Mouse (Mus musculus) naive thymus-derived CD4-positive, alpha-beta T cell, adult 2 months (primary cell): ENCODE results near the gene Depdc1b.

Source experiments
- DNase-seq: peaks from one replicate; pipeline ENCODE4 v3.0.0-alpha.2; 2011; ENCODE audit warnings: low read depth

Gene Depdc1b

DNA sequence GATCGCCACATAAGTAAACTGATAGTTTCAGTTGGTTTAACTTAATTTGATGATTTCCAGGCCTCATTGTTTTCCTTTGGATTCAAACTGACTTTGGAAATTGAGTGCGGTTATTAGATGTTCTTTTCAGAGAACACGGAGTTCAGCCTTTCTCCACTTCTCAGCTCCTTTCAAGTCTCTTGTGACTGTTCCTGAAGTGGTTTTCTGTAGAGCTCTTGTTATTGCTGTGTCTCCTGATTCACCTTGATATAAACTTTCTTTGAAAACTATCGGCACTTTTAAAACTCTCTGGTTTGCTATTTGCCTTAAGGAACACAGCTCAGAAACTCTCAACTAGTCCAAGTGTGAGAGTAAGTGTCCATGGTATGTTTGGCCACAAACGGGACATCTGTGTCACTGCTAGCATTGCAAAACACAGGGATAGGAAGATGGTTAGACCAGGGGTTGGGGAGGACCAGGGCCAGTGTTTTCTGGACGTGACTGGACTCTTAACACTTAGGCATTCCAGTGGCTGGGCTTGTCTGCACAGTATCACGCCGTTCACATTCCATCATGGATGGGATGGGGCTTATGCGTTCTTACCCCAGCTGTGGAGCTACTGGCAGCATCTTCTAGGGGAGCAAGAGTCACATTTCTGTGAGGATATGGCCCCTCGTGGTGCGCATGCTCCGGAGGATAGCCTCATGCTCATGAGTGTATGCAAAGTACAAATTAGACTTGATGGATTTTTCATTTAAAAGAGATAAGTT lies 38.8 kb downstream of the Depdc1b start:
- no peak for DNase-seq

DNA sequence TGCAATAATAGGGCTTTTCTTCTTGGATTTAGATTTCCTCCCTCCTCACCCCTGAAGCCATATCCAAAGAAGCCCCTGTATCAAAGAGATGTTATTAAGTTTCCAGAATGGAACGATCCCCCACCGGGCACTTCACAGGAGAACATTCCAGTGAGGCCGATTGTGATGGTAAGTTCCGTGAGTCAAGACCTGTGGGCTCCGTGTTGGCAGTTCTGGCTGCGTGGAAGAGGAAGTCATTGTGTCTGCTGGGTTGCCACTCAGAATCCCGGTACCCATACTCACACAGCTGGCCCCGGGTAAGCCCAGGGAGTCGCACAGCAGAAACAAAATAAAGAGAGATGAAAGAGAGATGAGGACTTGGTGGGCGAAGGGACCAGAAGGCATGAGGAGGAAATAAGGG lies 41.2 kb downstream of the Depdc1b start:
- no peak for DNase-seq

DNA sequence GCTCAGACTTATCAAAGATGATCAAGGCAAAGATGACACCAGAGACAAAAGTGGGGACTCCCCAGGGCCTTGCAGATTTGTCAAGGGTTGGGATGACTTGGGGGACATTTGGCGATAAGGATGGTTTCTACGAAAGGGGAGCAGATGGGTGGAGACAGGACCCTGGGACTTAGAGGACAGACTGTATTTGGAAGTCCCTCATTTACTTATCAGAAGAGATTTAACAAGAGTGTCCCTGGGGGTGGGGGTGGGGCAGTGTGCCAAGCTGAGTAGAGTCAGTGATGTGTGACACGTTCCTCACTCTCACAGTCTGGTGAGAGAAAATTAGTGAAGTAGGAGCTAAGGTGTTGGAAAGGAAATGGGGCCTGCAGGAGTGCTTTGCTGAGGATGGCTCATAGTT lies 42.1 kb downstream of the Depdc1b start:
- no peak for DNase-seq

DNA sequence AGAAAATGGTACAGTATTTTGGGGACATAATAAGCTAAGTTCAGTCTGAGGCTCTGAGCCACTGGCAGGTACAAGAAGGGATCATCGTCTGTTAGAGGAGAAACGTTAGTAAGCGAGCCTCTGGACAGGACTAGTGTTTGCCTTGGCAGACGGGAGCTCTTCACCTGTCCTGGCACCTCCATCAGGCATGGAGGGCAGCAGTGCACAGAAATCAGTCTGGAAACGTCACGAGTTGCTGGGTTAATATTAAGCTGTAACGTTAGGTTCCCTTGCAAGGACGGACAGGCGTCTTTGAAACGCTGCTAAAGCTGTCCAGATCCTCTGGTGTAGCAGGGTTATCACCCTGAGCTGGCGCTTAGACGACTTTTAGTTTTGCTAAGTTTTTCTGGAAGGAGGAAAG lies 51.4 kb downstream of the Depdc1b start:
- DNase-seq = no peak

DNA sequence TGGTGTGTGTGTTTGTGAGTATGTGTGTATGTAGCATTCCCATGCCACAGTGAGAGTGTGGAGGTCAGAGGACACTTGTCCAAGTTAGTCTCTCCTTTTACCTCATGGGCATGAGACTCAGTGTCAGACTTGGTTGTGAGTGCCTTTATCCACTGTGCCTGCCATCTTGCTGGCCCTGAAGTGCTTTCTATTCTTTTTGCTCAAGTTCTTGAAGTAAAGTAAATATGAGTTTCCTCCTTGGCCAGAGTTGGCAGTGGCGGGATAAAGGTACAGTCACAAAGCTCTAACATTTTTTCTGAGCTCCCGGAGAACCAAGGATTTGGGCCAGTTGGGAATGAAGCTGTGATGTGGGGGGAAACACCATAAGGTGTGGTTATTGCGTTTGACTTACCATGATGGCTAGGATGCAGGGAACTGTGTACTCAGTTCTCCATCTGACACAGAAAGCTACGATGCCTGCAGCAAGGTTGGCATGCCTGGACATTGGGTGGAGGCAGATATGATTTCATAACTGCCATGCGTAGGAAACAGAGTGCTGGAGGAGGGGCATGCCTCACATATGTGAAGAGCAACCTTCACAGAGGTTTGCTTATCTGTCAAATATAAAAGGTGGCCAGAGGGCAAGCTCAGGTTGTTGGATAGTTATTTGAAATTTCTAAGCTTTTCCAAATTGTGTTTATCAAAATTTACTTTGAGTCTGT lies 54.3 kb downstream of the Depdc1b start:
- no peak for DNase-seq

DNA sequence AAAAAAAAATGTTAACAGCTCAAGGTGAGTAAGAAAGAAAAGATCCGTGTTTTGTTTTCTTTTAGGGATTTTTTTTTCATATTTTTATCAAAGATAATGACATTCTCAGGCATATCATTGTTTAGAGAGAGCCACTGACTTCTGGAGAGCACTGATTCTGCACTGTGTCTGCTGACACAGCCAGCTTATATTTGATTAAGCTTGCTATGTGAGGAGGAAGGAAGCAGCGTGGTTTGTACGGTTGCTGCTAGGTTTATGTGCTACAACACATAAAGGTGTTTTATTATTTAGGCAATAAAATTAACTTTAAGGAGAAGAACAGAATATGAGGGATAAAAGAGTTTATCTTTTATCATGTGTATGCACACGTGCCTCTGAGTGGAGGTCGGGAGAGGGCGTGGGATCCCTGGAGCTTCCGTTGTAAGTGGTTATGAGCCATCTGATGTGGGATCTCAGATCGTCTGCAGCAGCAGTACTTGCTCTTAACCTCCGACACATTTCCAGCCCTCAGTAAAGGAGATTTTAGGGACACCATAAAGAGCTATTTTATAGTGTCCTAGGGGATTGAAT lies 55.3 kb downstream of the Depdc1b start:
- no peak for DNase-seq

DNA sequence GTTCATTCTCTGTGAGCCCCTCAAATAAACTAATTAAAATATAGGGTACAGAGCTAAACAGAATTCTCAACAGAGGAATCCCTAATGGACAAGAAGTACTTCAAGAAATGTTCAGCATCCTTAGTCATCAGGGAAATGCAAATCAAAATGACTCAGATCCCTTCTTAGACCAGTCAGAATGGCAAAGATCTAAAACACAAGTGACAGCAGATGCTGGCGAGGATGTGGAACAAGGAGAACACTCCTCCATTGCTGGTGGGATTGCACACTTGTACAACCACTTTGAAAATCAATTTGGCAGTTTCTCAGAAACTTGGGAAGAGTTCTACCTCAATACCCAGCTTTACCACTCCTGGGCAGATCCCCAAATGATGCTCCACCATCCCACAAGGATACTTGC lies 57.1 kb downstream of the Depdc1b start:
- no peak for DNase-seq

DNA sequence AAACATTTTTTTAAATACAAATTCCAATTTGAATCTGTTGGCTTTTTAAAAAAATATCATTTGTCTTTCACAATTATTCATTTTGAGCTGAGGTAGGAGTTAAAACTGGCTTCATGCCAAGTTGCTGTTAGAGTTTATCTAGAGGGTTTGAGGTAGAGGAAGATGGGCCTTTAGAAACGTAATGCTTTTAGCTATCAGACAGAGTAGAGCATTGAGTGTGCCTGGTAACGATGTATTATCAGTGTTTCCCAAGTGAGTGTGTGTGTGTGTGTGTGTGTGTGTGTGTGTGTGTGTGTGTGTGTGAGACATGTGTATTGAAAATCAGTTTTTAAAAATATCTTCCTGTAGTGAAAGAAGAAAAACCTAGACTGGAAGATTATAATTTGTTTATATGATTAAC lies 60.5 kb downstream of the Depdc1b start:
- DNase-seq = no peak

DNA sequence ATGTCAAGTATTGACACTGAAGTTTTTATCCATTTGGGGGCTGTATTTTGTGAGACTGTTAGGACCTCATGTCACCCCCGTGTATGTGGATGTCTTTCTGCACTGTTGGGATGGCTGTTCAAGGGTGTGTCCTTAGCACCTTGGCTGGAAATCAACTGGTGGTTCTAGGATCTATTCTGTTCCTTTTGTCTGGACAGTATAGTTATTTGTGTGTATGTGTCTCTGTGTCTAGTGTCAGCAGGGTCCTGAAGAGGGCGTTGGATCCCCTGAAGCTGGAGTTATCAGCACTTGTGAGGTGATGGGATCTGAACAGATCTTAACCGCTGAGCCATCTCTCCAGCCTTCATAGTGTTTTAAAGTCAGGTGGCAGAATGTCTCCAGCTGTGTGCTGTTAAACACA lies 65.0 kb downstream of the Depdc1b start:
- no peak for DNase-seq

DNA sequence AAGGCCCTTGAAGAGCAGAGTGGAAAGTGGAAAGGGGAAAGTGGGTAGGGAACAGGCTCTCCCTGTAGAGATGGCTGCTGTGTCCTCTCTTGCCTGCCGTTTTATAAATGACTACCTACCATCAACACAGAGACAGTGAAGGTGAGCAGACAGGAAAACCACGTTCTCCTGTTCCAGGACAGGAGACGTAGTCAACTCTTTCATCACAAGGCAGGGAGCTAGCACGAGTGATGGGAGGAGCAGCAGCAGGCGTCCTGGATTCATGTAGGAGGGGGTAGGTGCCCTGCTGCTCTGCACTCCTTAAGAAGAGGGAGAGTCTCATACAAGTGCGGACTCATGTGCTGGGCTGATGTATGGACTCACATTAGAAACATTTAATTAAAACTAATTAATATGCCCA lies 66.9 kb downstream of the Depdc1b start:
- DNase-seq = no peak

DNA sequence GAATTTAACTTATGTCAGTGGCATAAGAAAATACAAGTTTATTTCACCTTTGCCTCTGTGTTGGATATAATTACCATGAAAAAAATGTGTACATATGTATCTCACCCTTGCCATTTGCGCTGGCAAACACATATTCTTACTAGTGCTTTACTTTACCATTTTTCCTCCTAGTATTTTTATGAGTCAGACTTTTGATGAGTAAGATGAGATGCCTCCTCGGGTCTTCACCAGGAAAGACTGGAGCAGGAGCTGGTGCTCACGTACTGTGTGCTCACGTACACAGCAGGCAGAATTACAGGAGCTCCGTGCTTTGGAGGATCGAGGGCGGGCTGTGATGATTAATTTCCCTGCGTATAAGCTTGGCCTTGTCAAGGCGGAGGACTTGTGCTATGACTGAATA lies 69.9 kb downstream of the Depdc1b start:
- DNase-seq = no peak

DNA sequence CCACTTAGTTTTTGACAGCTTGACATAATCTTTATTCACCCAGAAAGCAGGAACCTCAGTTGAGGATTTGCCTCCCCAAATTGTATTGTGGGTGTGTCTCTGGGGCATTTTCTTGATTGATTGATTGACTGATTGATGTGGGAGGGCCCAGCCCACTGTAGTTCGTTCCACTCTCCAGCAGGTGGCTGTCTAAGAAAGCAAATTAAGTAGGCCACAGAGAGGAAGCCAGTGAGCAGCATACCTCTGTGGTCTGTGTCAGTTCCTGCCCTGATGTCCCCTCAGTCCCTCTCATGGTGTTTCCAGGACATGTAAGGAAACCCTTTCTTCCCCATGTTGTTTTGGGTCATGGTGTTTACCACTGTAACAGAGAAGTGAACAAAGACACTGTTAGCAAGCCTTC lies 74.4 kb downstream of the Depdc1b start:
- peak; percentile 81 for DNase-seq

DNA sequence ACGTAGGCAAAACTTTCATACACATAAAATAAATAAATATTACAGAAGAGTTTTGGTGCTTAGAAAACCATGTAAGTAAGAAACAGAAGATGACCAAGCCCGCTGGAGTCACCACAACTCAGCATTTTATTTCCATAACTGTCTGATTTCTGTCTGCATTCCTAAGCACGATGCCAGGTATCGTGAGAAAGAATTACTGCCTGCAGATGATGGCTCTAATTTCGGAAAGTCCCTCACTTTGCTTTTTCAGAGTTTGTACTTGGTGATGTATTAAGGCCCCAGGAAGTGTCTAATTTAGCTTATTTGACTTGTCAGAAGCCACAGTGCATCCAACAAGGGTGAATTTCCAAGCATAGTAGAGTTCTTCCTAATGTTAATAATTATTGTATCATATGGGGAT lies 87.1 kb downstream of the Depdc1b start:
- no peak for DNase-seq

DNA sequence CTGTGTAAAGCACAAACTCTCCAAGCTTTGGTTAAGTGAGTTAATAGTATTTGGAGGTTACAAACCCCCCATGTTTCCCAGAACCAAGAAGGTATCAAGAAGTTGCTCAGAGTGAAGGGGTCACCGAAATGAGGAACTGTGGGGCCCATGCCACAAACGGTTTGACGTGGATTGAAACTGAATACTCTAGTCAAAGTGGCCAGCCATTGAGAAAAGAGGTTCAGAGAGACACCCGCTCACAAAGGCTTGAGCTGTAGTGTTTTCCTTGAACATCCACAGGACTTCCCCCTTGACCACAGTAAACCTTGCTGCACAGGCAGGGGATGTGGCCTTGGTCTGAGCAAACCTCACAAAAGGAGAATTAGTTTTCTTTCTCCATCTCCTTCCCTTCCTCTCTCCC lies 88.2 kb downstream of the Depdc1b start:
- DNase-seq = no peak

DNA sequence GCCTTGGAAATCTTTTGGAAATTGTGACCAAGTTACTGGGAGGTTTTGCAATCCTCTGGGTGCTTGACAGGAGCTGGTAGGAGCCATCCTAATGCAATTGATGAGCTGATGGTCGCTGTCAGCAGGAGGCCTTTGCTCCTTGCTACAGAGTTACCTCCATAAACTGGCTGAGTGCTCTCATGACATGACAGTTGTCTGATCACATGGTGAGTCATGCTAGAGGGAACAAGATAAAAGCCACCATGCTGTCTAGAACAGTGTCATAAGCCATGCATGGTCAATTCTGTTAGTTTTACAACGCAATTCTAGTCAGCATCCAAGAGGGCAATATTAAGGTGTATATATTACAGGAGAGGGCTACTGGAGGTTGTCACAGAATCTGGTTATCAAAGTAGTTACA lies 99.3 kb downstream of the Depdc1b start:
- no peak for DNase-seq

DNA sequence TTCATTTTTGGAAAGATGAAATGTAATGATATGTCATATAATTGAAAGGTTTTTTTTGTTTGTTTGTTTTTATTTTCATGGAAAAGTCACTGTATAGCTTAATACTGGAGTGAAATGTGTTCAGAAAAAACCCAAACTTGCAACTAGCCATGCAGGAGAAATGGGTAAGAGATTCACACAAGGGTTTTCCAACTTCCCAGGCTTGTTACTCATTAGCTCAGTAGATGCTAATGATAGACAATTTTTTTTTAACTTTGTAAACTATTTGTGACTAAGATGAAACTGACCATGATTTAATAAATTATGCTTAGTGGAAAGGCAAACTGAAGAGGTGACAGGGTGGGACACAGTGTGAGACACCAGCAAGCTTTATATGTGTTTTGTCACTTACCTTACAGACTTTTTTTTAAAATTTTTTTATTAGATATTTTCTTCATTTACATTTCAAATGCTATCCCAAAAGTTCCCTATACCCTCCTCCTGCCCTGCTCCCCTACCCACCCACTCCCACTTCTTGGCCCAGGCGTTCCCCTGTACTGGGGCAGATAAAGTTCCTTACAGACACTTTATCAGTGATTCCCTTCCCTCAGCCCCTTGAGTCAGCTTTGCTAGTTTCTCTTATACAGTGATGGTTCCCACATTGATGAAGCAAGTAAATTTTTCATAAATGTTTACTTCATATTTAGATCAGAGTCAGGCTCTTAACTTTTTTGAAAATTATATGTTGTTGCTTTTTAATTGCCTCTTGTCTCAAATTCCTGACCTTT lies 102.8 kb downstream of the Depdc1b start:
- no peak for DNase-seq

DNA sequence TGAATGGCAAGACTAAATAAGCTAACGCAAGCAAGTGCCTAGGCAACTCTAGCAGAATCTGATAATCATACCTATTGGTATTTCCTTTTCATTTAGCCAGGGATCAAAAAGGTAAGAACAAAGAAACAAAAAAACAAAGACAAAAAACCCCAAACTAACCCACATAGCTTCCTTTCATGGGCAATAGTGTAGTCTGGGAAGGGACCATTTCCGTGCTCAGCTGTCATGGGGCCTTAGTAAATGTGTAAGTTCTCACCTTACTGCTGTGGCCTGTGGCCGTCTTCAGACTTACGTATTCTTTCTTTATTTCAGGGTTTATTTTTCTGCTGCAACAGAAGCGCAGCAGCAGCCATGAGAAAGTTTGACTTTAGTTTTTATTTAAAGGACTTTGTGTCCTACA lies 110.2 kb downstream of the Depdc1b start:
- peak; percentile 54 for DNase-seq

DNA sequence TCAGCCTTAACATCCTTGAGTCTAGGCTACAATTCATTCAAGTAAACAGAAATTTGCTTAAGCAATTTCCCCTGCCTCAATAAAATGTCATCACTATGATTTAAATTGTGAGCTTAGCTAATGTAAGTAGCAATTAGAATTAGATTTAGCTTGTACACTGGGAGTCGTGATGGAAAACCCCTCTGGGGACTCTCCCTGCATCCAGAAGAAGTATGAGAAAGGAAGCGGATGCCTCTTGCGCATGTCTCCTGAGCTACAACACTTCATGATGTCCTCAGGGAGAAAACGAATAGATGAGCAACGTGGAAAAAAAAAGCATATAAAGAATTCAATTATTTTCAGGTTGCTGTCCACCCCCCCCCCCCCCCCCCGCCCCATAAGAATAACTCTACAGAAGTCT lies 112.7 kb downstream of the Depdc1b start:
- DNase-seq = no peak

DNA sequence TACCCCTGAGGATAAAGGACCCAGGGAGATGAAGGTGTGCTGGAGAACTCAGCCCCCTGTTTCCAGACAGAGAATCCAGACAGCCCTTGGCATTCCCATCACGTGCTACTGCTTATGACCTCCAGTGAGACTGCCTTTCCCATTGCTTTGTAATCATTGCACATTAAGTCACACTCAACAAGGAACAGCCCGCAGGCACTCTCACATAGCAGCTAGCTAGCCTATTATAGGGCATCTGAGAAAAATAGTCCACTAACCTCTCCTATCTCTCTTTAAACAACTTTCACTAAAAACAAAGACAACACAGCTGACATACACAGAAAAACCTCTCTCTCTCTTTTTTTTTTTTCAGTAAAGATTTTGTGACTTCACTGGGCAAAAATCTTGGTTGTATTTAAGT lies 113.5 kb downstream of the Depdc1b start:
- no peak for DNase-seq

DNA sequence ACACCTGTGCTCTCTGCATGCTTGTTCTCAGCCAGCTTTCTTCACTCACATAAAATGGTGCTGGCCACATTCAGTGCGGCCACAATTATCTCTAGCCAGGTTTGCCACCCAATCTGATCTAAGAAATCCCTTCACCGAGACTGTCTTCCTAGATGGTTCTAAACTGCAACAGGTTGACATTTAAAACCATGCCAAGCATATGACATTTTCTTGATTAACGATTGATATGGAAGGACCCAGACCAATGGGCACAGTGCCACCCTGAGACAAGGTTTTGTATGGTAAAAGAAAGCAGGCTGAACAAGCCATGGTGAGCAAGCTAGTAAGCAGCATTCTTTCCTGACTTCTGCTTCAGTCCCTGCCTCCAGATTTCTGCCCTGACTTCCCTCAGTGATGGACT lies 115.6 kb downstream of the Depdc1b start:
- DNase-seq = no peak

DNA sequence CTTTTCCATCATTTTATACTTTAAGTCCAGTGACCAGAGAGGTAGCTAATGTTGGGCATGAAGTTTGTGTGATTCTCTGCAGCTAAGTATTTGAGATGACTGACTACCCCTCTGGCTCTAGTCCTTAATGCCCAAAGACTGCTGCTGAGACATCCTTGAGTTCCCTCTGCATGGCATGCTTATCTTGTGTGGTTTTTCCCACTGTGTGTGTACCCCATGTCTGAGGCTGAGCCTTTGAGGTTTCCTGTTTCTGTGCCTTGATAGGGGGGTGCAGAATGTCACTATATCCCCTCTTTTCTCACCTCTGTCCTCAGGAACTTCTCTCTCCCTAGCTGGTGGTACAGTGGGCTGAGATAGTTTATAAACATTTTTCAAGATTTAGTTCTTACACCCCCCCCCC lies 119.6 kb downstream of the Depdc1b start:
- DNase-seq = no peak

DNA sequence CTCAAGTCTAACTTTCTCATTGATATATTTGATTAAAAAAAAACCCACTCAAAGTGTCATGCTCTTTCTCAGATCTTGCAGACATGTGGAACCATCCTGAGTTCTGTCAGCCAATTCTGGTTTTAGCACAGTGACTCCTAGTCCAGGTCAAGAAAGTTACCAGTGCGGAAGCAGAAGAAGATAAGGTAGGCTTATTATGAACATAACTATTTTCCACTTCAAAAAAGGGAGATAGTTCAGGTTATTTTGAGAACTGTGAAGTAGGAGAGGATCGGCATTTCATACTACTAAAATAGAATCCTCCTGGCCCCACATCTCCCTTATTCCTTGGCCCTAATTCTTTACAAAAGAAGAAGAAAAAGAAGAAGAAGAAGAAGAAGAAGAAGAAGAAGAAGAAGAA lies 121.3 kb downstream of the Depdc1b start:
- no peak for DNase-seq

DNA sequence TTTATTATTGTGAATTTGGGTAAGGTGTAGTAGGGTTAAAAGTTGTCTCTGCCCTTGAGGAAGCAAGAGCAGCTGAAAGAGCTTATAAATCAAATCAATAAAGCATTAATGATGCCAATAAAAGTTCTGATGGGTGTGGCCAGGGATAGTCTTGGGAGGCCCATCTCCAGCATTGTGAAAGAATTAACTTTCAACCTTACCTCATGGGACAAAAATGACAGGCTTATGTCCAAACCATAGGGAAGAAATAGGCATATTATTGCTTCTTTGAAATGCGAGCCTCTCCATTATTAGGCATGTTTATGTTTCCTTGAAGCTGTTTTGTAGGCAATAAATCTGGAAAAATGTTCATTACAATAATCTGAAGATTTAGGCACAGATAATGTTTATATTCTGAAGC lies 122.9 kb downstream of the Depdc1b start:
- DNase-seq = no peak
